Mouse (Mus musculus): ENCODE results near the gene Vbp1. TPM values are rescaled to one million over a fixed set of nuclear protein-coding genes. Genes with fewer than 3 reads are reported as not detected.

Gene Vbp1
- 163 TPM for polyA plus RNA-seq (2017; shearing (Covaris generic))

DNA sequence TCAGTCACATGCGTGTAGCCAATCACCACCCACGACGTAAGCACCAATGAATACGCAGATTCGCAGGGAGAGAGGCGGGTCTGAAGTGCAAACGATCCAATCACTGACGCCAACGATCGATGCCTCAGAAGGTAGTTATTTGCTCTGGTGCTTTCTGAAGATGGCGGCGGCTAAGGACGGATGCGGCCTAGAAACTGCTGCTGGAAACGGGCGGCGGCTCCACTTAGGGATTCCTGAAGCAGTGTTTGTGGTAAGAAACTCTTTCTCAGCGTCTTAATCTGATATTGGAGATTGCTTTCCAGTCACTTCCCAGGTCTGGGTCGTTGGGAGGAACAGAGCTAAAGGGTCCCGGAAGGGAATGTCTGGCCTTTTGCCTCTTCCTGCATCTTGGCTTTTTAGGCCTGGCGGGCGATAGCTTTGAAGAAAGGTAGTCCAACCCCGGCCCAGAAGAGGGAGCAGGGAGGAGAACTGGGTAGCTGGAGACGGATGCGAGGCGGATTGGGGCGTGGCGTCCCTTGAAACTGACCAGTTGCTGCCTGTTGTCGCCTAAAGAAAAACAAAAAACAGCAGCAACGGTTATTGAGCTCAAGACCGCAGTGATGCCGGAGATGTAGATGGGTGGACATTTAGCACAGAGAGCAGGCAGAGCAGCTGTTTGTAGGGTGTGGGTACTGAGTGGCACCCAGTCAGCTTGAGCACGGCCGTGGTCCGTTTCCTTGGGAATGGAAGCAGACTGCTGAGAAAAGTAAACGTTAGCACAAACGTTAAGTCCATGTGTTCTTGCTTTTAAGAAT, at the start of gene Vbp1:
Gene Vbp1, plus strand, starts transcription at position 121 of the 794 bp plus-strand sequence.

GRCm38 (mm10) chrX:75577582-75578324, 63.7 kb downstream of the Vbp1 start, which contains the start of gene Rab39b:
Gene Rab39b, minus strand, starts transcription at chrX:75578231.

Other genes with a start within 250 kb of the Vbp1 start
- gene Fundc2, start 131.9 kb upstream of the Vbp1 start, polyA plus RNA-seq (2017; shearing (Covaris generic)): 49.7 TPM
- 0.10 TPM for gene F8, start 131.7 kb upstream of the Vbp1 start, polyA plus RNA-seq (2017; shearing (Covaris generic))
- 9.4 TPM for gene Cmc4, start 97.7 kb upstream of the Vbp1 start, polyA plus RNA-seq (2017; shearing (Covaris generic))
- gene Mtcp1, start 97.7 kb upstream of the Vbp1 start, polyA plus RNA-seq (2017; shearing (Covaris generic)): 9.9 TPM
- 49.0 TPM for gene Brcc3, start 97.7 kb upstream of the Vbp1 start, polyA plus RNA-seq (2017; shearing (Covaris generic))
- gene Rab39b, start 63.9 kb downstream of the Vbp1 start, polyA plus RNA-seq (2017; shearing (Covaris generic)): 3.2 TPM